Mouse (Mus musculus) megakaryocyte, embryonic 14.5 days (primary cell): ENCODE measurements at regions not wholly inside any gene's neighbourhood (a gene's known extent, or its start where the extent isn't known, plus 50 kb on each side); places are given as distances from the start of the nearest gene placed in this dataset.
A peak's percentile ranks its signal among the peaks of the same experiment; 100 is the strongest.

Experiments
- H3K27me3 ChIP-seq: replicated peaks from 2 replicates; pipeline ENCODE3; 2012; ENCODE audit warnings: inconsistent platforms
- H3K36me3 ChIP-seq: replicated peaks from 2 replicates; pipeline ENCODE3; 2012; ENCODE audit warnings: low read length, inconsistent platforms, mixed read lengths
- H3K4me1 ChIP-seq: 2 replicates; pipeline ENCODE4 v1.6.1; 2012; ENCODE audit warnings: inconsistent platforms
- H3K4me3 ChIP-seq: replicated peaks from 2 replicates; pipeline ENCODE3; 2012; ENCODE audit warnings: moderate library complexity, mild to moderate bottlenecking, inconsistent platforms
- H3K9me3 ChIP-seq: 2 replicates; pipeline ENCODE4 v1.6.1; 2012; ENCODE audit warnings: inconsistent platforms
- FLI1 ChIP-seq: IDR thresholded peaks from 2 replicates; pipeline ENCODE4 v1.6.1; 2012; ENCODE audit warnings: low read length, inconsistent platforms, mixed read lengths
- GATA1 ChIP-seq: IDR thresholded peaks from 3 replicates; pipeline ENCODE4 v1.6.1; 2012; ENCODE audit warnings: mixed read lengths, low read length, inconsistent platforms, borderline replicate concordance

DNA sequence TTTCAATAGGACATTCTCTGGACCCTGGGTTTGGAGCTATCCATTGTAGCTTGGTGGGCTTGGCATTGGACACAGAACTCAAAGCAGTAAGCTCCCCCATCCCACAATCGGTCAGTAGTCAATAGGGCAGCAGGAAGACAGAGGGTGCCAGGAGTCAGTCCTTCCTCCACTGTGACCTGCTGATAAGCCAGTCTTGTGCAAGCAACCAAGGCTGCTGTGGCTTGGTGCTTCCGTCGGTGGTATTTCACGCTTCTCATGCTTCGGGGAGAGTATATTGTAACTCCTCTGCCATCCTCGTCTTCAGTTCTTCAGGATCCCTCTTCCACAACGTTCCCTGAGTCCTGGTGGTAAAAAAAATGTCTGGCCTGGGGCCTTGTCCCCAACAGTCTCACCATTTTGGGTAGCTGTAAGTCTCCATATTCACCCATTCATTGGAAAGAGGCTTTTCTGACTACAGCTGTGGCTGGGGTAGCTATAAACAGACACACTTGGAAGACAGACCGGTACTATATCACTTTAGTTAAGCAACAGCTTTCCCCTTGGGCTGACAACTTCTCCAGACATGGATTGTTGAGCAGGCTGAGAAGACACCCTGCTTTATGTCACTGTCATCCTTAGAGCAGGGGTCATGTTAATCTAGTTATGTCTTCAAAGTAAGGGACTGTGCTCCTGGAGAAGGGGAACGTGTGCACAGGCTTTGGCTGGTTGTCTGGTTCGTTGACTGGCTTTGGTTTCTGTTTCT, 184.9 kb upstream of the Ccdc122 start:
- peaks cover 75% of the 10 kb centered on the region for H3K4me1 ChIP-seq

DNA sequence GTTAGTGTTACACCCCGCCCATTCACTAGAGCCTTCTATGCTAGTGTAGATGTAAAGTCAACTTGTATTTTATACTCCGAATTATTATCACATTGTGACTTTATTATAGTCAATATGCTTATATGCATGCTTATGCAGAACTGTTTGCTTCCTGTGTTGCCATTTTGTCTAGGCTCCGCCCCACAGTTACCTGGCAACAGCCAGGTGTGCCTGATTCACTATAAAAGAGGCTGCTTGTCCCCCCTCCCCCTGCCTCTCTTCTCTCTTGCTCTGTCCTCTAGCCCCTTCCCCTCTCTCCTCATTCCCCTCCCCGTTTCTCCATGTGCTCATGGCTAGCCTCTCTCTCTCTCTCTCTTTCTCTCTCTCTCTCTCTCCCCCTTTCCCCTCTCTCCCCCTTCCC, 185.9 kb upstream of the Ccdc122 start:
- no peaks in the 10 kb centered on the region for H3K9me3 ChIP-seq
- no peaks in the 10 kb centered on the region for H3K36me3 ChIP-seq
- peaks cover 73% of the 10 kb centered on the region for H3K4me1 ChIP-seq
- H3K4me3 ChIP-seq: no peak overlapping the region
- H3K27me3 ChIP-seq: no peaks in the 10 kb centered on the region
- TF ChIP-seq GATA1: no peak

More for the DNA sequence above, 184.9 kb upstream of the Ccdc122 start:
- TF ChIP-seq GATA1 (peak; percentile 93; the same call in 1 of the 3 replicates), FLI1 (peak; percentile 94)
- no peaks in the 10 kb centered on the region for H3K27me3 ChIP-seq
- peak overlapping the region; percentile 89 for H3K4me3 ChIP-seq
- no peaks in the 10 kb centered on the region for H3K9me3 ChIP-seq
- H3K36me3 ChIP-seq: no peaks in the 10 kb centered on the region

DNA sequence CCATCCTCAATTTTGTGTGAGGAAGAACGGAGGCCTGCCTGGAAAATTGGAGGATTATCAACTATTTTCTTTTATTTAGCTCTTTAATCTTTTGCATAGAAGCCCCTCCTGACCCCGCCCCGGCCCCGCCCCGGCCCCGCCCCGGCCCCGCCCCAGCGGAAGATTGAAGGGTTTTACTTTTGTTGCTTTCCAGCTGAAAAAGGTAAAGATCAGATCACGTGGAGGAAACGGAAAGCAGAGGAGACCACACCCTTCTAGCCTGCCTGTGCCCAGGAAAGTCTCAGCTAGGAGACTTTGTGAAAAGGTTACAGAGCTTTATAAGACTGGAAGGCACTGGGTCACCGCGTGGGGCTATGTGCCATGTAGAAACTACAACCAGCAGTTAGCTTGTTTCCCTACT, 186.5 kb upstream of the Ccdc122 start:
- TF ChIP-seq FLI1 (no peak), GATA1 (no peak)
- H3K36me3 ChIP-seq: no peaks in the 10 kb centered on the region
- peaks cover 79% of the 10 kb centered on the region for H3K4me1 ChIP-seq
- H3K9me3 ChIP-seq: no peaks in the 10 kb centered on the region
- H3K27me3 ChIP-seq: no peaks in the 10 kb centered on the region
- no peak overlapping the region for H3K4me3 ChIP-seq

DNA sequence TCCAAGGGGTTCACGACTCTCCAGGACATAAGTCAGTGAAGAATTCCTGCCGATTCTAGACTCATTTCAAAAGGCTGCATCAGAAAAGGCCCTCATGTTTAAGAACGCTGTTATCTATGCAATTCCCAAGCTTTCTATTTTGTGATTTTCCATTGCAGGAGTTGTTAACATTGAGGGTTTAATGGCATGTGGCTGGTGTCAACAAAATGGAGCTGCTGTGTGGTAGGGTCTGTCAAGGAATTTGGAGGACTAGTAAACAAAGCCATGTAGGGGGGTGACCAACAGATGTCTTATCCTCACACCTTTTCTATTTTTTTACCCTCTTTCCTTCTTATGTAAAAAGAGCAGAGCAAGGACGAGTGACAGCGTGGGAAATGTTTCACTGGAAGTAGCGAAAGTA, 186.9 kb upstream of the Ccdc122 start:
- H3K4me3 ChIP-seq: no peak overlapping the region
- TF ChIP-seq GATA1 (no peak), FLI1 (no peak)
- H3K9me3 ChIP-seq: no peaks in the 10 kb centered on the region
- peaks cover 83% of the 10 kb centered on the region for H3K4me1 ChIP-seq
- H3K27me3 ChIP-seq: no peaks in the 10 kb centered on the region
- no peaks in the 10 kb centered on the region for H3K36me3 ChIP-seq

DNA sequence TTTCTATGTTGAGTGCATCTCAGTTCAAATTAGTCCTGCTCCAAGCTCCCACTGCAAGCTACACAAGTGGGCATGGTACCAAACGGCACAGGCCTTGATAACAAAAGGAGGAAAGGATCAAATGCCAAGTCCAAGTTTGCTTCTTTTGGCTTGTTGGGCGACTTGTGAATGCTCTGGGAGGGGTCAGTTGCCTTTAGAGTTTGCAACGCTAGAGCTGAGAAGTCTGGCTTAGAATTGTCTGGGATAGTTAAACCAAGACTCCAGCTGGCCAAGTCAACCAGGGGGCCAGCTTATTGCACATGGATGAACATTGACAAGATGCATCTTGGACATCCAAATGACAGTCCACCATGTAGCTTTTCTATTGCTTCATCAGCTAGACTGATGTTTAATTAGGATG, 187.5 kb upstream of the Ccdc122 start:
- Histone ChIP-seq H3K9me3 (no peaks in the 10 kb centered on the region), H3K27me3 (no peaks in the 10 kb centered on the region), H3K4me3 (no peak overlapping the region), H3K4me1 (peaks cover 80% of the 10 kb centered on the region), H3K36me3 (no peaks in the 10 kb centered on the region)
- TF ChIP-seq GATA1 (no peak), FLI1 (no peak)

DNA sequence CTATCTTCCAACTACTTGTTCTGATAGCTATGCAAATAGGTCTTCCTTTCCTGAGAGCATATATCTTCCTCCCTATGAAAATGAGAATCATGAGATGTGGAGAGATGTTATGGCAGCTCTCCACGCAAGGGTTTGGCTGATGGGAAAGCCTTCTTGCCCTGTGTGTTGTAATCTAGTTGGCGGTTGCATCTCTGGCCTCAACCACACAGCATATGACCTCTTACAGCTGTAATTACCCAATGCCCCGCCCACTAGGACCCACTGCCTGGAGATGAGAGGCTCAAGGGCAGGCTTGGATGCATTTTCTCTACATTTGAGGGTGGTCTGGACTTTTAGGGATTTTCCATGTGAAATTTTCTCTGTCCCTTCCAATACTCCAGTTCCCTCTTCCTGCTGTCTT, 190.9 kb upstream of the Ccdc122 start:
- no peak overlapping the region for H3K4me3 ChIP-seq
- no peaks in the 10 kb centered on the region for H3K36me3 ChIP-seq
- no peaks in the 10 kb centered on the region for H3K27me3 ChIP-seq
- no peak for TF ChIP-seq FLI1
- H3K4me1 ChIP-seq: peaks cover 52% of the 10 kb centered on the region
- H3K9me3 ChIP-seq: 0 out of 2 replicates have a peak, but pooled peaks cover 3% of the 10 kb centered on the region

DNA sequence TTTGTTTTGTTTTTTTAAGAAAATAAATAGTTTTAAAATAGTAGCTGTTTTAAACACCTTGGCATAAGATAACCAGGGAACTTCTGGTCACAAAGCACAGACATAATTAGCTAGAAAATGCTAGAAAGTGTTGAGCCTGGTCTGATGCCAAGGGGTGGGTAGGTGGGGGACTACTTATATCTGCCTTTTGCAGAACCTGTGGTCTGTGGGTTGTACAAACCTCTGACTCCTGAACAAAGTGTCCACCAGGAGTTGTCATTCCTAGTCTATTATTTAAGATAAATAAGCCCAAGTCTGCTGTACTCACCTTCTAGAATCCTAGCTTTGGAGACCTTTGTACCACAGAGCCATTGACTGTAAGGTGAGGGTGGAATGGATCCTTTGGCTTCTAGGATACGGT, 191.9 kb upstream of the Ccdc122 start:
- Histone ChIP-seq H3K4me3 (no peak overlapping the region), H3K9me3 (0 out of 2 replicates have a peak, but pooled peaks cover 3% of the 10 kb centered on the region), H3K27me3 (no peaks in the 10 kb centered on the region), H3K36me3 (no peaks in the 10 kb centered on the region), H3K4me1 (peaks cover 43% of the 10 kb centered on the region)
- TF ChIP-seq FLI1 (no peak), GATA1 (no peak)

DNA sequence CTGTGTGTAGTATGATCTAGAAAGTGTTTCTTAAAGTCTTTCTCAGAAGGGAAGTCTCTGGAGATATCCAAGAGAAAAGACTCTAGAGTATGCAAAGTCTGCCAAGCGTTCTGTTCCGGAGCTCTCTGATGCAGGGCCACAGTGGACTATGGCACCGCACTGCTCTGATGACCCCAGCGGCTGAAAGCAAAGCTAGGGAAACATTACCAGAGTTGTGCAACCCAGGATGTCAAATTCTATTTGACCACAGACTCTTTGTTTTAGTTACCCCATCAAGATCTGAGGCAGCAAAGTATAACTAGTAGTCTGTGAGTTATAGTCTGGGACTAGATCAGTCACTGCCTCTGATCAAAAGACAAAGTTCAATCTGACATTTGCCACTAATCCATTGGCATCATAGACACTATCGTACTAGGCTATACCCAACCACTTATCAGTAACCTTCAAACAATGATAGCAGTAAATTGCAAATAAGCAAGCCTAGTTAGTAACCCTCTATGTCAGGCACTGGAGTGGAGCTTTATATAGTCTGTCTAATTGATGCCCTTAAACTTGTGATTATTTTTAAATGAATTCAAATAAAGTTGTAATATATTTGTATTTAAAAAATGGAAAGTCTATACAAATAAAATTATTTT, 198.9 kb upstream of the Ccdc122 start:
- TF ChIP-seq FLI1 (no peak), GATA1 (no peak)
- no peak overlapping the region for H3K4me3 ChIP-seq
- no peaks in the 10 kb centered on the region for H3K36me3 ChIP-seq
- H3K4me1 ChIP-seq: peaks cover 13% of the 10 kb centered on the region
- H3K27me3 ChIP-seq: no peaks in the 10 kb centered on the region
- H3K9me3 ChIP-seq: 0 out of 2 replicates have a peak, but pooled peaks cover 3% of the 10 kb centered on the region

DNA sequence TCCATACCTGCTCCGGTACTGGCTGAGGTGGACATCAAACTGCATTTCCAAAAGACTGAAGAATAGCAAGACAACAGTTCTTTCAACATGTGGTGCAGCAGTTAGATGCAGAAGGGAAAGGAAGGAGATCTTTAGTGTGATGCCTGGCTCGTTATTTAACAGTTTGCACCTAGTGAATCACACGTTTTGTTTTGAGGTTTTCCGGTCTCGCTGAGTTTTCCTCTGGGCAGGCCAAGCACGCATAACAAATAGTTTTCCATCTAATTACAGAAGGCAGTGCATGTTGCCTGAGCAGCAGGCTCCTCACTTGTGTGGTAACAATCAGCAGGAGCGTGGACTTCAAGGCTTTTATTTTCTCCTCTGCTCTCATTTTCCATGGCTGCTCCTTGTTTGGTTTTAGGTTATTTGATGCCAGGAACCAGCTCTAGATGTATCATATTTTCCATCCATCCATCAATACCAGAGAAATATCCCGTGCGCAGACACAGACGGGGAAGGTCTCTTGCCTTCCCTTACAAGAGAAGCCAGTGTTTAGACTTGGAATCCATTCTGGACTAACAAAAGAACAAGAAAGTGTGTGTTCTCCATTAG, 199.6 kb upstream of the Ccdc122 start:
- Histone ChIP-seq H3K4me1 (peaks cover 17% of the 10 kb centered on the region), H3K9me3 (no peaks in the 10 kb centered on the region)

DNA sequence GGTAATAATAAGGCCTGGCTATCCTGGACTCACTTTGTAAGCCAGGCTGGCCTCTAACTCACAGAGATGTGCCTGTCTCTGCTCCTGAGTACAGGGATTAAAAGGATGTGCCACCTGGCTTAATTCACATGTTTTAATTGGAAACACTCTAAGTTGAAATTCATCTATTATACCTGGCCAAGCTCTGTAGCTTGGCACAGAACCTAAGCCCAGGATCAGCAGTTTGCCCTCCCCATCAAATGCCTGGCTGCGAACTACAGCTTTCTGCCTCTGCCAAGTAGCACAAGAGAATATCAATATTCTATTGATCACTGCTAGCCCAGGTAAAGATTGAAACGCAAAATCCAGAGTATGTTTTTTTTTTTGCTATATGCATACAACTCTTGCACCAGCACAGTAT, 200.3 kb upstream of the Ccdc122 start:
- Histone ChIP-seq H3K27me3 (no peaks in the 10 kb centered on the region), H3K36me3 (no peaks in the 10 kb centered on the region), H3K4me3 (no peak overlapping the region), H3K9me3 (no peaks in the 10 kb centered on the region), H3K4me1 (peaks cover 18% of the 10 kb centered on the region)
- TF ChIP-seq GATA1 (no peak), FLI1 (no peak)

More for the DNA sequence above, 199.6 kb upstream of the Ccdc122 start:
- Histone ChIP-seq H3K36me3 (no peaks in the 10 kb centered on the region), H3K27me3 (no peaks in the 10 kb centered on the region), H3K4me3 (no peak overlapping the region)
- TF ChIP-seq GATA1 (no peak), FLI1 (no peak)
